Mouse (Mus musculus): ENCODE data around the gene Man1b1.

Gene Man1b1

GRCm38 (mm10) chr2:25364761-25365090 lies 32.6 kb downstream of the Man1b1 start:
- DNase-seq = no peak

GRCm38 (mm10) chr2:25365091-25365761 lies 33.1 kb downstream of the Man1b1 start, which contains the start of gene Uap1l1:
Gene Uap1l1, minus strand, starts transcription at chr2:25365682.
- DNase-seq = peak; percentile 55

- no peak for DNase-seq
Observed at GRCm38 (mm10) chr2:25369996-25370395, 37.9 kb downstream of the Man1b1 start.

- peak; percentile 81 for DNase-seq
Observed at GRCm38 (mm10) chr2:25371764-25372643, 39.9 kb downstream of the Man1b1 start, which contains the start of gene Sapcd2. Gene Sapcd2, plus strand, starts transcription at chr2:25372321.

- no peak for DNase-seq
Observed at GRCm38 (mm10) chr2:25372644-25373391, 40.7 kb downstream of the Man1b1 start.

- no peak for DNase-seq
Observed at GRCm38 (mm10) chr2:25373431-25373830, 41.3 kb downstream of the Man1b1 start.

GRCm38 (mm10) chr2:25376589-25376988 lies 44.5 kb downstream of the Man1b1 start:
- peak; percentile 56 for DNase-seq

- no peak for DNase-seq
Observed at GRCm38 (mm10) chr2:25384492-25384891, 52.4 kb downstream of the Man1b1 start.

GRCm38 (mm10) chr2:25391266-25391665 lies 59.1 kb downstream of the Man1b1 start:
- no peak for DNase-seq

- no peak for DNase-seq
Observed at GRCm38 (mm10) chr2:25394281-25395221, 62.4 kb downstream of the Man1b1 start.

GRCm38 (mm10) chr2:25395721-25396596 lies 63.8 kb downstream of the Man1b1 start, which contains the start of gene Entpd2:
Gene Entpd2, plus strand, starts transcription at chr2:25395874.
- DNase-seq = peak; percentile 54

GRCm38 (mm10) chr2:25396597-25396983 lies 64.5 kb downstream of the Man1b1 start:
- DNase-seq = peak; percentile 74

GRCm38 (mm10) chr2:25397010-25397409 lies 64.9 kb downstream of the Man1b1 start:
- DNase-seq = no peak

GRCm38 (mm10) chr2:25398065-25398464 lies 65.9 kb downstream of the Man1b1 start:
- DNase-seq = no peak

- DNase-seq = no peak
Observed at GRCm38 (mm10) chr2:25399051-25399450, 66.9 kb downstream of the Man1b1 start, which contains the start of gene Npdc1. Gene Npdc1, plus strand, starts transcription at chr2:25399351.

- DNase-seq = no peak
Observed at GRCm38 (mm10) chr2:25400291-25400690, 68.2 kb downstream of the Man1b1 start.

GRCm38 (mm10) chr2:25400764-25401163 lies 68.6 kb downstream of the Man1b1 start:
- peak; percentile 73 for DNase-seq

All from cerebellum, adult 11 months (tissue).